Mouse (Mus musculus) Muller cell, postnatal 12 days (primary cell): ENCODE measurements around the gene Ppm1l.
A peak's percentile ranks its signal among the peaks of the same experiment; 100 is the strongest.
"Not testable (repeated sequence)": the region's sequence is repeated elsewhere in the genome, so short reads cannot be mapped to it uniquely, and the experiment has no call there.

ENCODE experiments used
- DNase-seq: peaks from one replicate; pipeline ENCODE4 v3.0.0-alpha.2; 2015; ENCODE audit errors: inconsistent ontology term

Gene Ppm1l

GRCm38 (mm10) chr3:69535486-69535885 lies 218.8 kb downstream of the Ppm1l start:
- DNase-seq: no peak

GRCm38 (mm10) chr3:69535941-69536647 lies 219.4 kb downstream of the Ppm1l start:
- peak; percentile 72 for DNase-seq

- no peak for DNase-seq
Observed at GRCm38 (mm10) chr3:69542962-69543361, 226.3 kb downstream of the Ppm1l start.

- DNase-seq: no peak
Observed at GRCm38 (mm10) chr3:69543730-69544129, 227.1 kb downstream of the Ppm1l start.

GRCm38 (mm10) chr3:69545017-69545416 lies 228.4 kb downstream of the Ppm1l start:
- DNase-seq: no peak

- DNase-seq: no peak
Observed at GRCm38 (mm10) chr3:69548704-69549455, 232.2 kb downstream of the Ppm1l start.

GRCm38 (mm10) chr3:69549602-69550001 lies 232.9 kb downstream of the Ppm1l start:
- no peak for DNase-seq

GRCm38 (mm10) chr3:69555511-69555910 lies 238.8 kb downstream of the Ppm1l start:
- no peak for DNase-seq

- DNase-seq: no peak
Observed at GRCm38 (mm10) chr3:69556092-69556778, 239.6 kb downstream of the Ppm1l start.

- DNase-seq: no peak
Observed at GRCm38 (mm10) chr3:69559316-69559974, 242.8 kb downstream of the Ppm1l start.

- DNase-seq: no peak
Observed at GRCm38 (mm10) chr3:69559975-69560330, 243.3 kb downstream of the Ppm1l start.

- no peak for DNase-seq
Observed at GRCm38 (mm10) chr3:69561686-69562085, 245.0 kb downstream of the Ppm1l start.

- no peak for DNase-seq
Observed at GRCm38 (mm10) chr3:69563406-69563805, 246.7 kb downstream of the Ppm1l start.

- DNase-seq: not testable (repeated sequence)
Observed at GRCm38 (mm10) chr3:69565586-69565985, 248.9 kb downstream of the Ppm1l start.

- DNase-seq: no peak
Observed at GRCm38 (mm10) chr3:69572561-69572960, 255.9 kb downstream of the Ppm1l start.

GRCm38 (mm10) chr3:69575577-69575976 lies 258.9 kb downstream of the Ppm1l start:
- no peak for DNase-seq

- DNase-seq: no peak
Observed at GRCm38 (mm10) chr3:69576715-69577114, 260.1 kb downstream of the Ppm1l start.

- DNase-seq: no peak
Observed at GRCm38 (mm10) chr3:69578791-69579190, 262.1 kb downstream of the Ppm1l start.

GRCm38 (mm10) chr3:69583798-69584197 lies 267.1 kb downstream of the Ppm1l start:
- DNase-seq: no peak

- DNase-seq: no peak
Observed at GRCm38 (mm10) chr3:69588101-69588760, 271.6 kb downstream of the Ppm1l start.

- no peak for DNase-seq
Observed at GRCm38 (mm10) chr3:69593426-69593825, 276.8 kb downstream of the Ppm1l start.

- no peak for DNase-seq
Observed at GRCm38 (mm10) chr3:69594071-69594470, 277.4 kb downstream of the Ppm1l start.
